8 mouse cellular contexts compared by ENCODE assay signal in the genomic region with DNA sequence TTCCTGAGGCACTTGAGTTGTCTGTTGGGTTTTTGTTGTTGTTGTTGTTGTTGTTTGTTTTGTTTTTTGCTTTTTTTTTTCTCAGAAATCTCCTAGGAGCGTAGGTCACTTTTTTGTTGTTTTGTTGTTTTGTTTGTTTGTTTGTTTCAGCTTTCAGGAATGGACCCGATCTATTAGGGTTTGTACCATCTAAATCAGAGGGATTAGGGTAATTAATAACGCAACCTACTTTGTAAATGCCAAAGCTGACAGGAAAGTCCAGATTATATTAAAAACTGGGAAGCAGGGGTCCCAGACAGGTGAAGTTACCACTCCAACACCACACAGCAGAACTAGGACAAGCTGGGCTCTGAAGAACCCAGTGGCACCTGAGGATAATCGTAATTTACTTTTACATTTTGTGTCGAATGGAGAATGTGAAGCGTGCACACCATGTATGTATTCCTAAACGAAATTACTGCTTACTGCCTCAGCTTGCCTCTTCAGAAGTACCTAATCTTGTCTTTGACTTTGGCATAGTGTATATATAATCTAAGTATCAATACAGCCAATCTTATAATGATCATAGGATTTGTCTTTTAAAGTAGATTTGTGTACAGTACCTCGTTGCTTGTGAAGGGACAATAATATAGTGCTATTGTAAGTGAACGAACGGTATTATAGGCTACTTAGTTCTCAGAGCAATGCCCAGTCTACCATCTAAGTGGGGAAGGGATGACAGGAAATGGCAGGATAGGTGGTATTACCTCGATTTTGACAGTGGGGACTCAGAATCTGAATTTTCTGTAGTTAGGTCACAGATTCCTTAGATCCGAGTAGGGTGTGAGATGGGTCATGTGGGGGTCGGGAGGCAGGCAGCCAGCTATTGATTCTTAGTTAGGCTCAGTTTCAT. TPM values are rescaled to one million over a fixed set of nuclear protein-coding genes. Genes with fewer than 3 reads are reported as not detected.
DNase-seq lines count a peak whose midpoint lies in the region; ATAC-seq and TF ChIP-seq lines count a peak whose summit lies in the region.

No protein-coding gene starts in this region.

- no peaks in the 10 kb centered on the region for H3K36me3 ChIP-seq in liver, adult 2 months (ENCODE audit: control insufficient read depth, insufficient read depth, low read length)
- no peaks in the 10 kb centered on the region for H3K36me3 ChIP-seq in embryonic facial prominence, embryonic 13.5 days
- H3K36me3 ChIP-seq in intestine, embryonic 15.5 days = no peaks in the 10 kb centered on the region
- no peaks in the 10 kb centered on the region for H3K36me3 ChIP-seq in neural tube, embryonic 13.5 days

- H3K79me2 ChIP-seq in liver, adult 2 months (ENCODE audit: control insufficient read depth, insufficient read depth, low read length) = no peaks in the 10 kb centered on the region

- peak overlapping the region; percentile 54; the same call in 1 of the 2 replicates for H3K4me3 ChIP-seq in liver, adult 2 months (ENCODE audit: insufficient read depth, low read depth, low read length)
- H3K4me3 ChIP-seq in embryonic facial prominence, embryonic 13.5 days = peak overlapping the region; percentile 69
- peak overlapping the region; percentile 61; the same call in 1 of the 2 replicates for H3K4me3 ChIP-seq in intestine, embryonic 15.5 days (replicated peaks)
- peak overlapping the region; percentile 57; the same call in 1 of the 2 replicates for H3K4me3 ChIP-seq in neural tube, embryonic 13.5 days

- no peak for DNase-seq in liver, adult 2 months (ENCODE audit: extremely low read depth, low read depth, low spot score)
- DNase-seq in liver = no peak
- no peak for DNase-seq in natural killer cell, adult 2 months (ENCODE audit: low spot score in 2 of 2)

- TF ChIP-seq CTCF in liver, adult 2 months (IDR thresholded peaks at IDR 0.05; ENCODE audit: low read depth, low read length) = no peak

- ATAC-seq in embryonic facial prominence, embryonic 13.5 days (ENCODE audit: insufficient number of reproducible peaks, insufficient read depth, low FRiP score, low TSS enrichment, low read depth) = no peak
- ATAC-seq in intestine, embryonic 15.5 days = no peak
- ATAC-seq in neural tube, embryonic 13.5 days (ENCODE audit: low read depth) = no peak
- ATAC-seq in granulocyte monocyte progenitor cell, adult 5-6 weeks (replicated peaks; ENCODE audit: poor library complexity, severe bottlenecking) = no peak
- ATAC-seq in erythroid progenitor cell, adult 5-6 weeks (replicated peaks; ENCODE audit: low FRiP score, poor library complexity, severe bottlenecking) = no peak

- TF ChIP-seq POLR2A in liver, adult 2 months (IDR thresholded peaks at IDR 0.05; ENCODE audit: extremely low read depth, insufficient read depth, low read length) = no peak

- no peak overlapping the region for H3K27ac ChIP-seq in liver, adult 2 months (replicated peaks; ENCODE audit: insufficient read depth, low read depth, low read length)
- no peak overlapping the region for H3K27ac ChIP-seq in embryonic facial prominence, embryonic 13.5 days
- H3K27ac ChIP-seq in intestine, embryonic 15.5 days = no peak overlapping the region
- no peak overlapping the region for H3K27ac ChIP-seq in neural tube, embryonic 13.5 days (replicated peaks)

- no peaks in the 10 kb centered on the region; the same call in 1 of the 2 replicates for H3K4me1 ChIP-seq in liver, adult 2 months (ENCODE audit: control insufficient read depth, insufficient read depth, low read length)
- H3K4me1 ChIP-seq in embryonic facial prominence, embryonic 13.5 days = no peaks in the 10 kb centered on the region
- H3K4me1 ChIP-seq in intestine, embryonic 15.5 days (replicated peaks) = 0 out of 2 replicates have a peak, but pooled peaks cover 2% of the 10 kb centered on the region
- H3K4me1 ChIP-seq in neural tube, embryonic 13.5 days (replicated peaks) = peaks cover 16% of the 10 kb centered on the region

- H3K9ac ChIP-seq in liver, adult 2 months (ENCODE audit: low read depth, low read length) = no peak overlapping the region
- H3K9ac ChIP-seq in embryonic facial prominence, embryonic 13.5 days = peak overlapping the region; percentile 73; the same call in 1 of the 2 replicates
- H3K9ac ChIP-seq in intestine, embryonic 15.5 days = no peak overlapping the region
- no peak overlapping the region for H3K9ac ChIP-seq in neural tube, embryonic 13.5 days

- H3K4me2 ChIP-seq in embryonic facial prominence, embryonic 13.5 days = peak overlapping the region; percentile 97
- peak overlapping the region; percentile 99 for H3K4me2 ChIP-seq in intestine, embryonic 15.5 days (replicated peaks)
- peak overlapping the region; percentile 99 for H3K4me2 ChIP-seq in neural tube, embryonic 13.5 days

- no peaks in the 10 kb centered on the region for H3K9me3 ChIP-seq in embryonic facial prominence, embryonic 13.5 days
- H3K9me3 ChIP-seq in intestine, embryonic 15.5 days = no peaks in the 10 kb centered on the region
- no peaks in the 10 kb centered on the region for H3K9me3 ChIP-seq in neural tube, embryonic 13.5 days

- peaks cover 7% of the 10 kb centered on the region; the same call in 1 of the 2 replicates for H3K27me3 ChIP-seq in liver, adult 2 months (ENCODE audit: control insufficient read depth, insufficient read depth, low read length)
- peaks cover 17% of the 10 kb centered on the region for H3K27me3 ChIP-seq in embryonic facial prominence, embryonic 13.5 days
- no peaks in the 10 kb centered on the region for H3K27me3 ChIP-seq in intestine, embryonic 15.5 days (replicated peaks)
- peaks cover 39% of the 10 kb centered on the region for H3K27me3 ChIP-seq in neural tube, embryonic 13.5 days

- 57% methylated on average over 13 of the region's 13 CpGs for WGBS in liver, adult 2 months
- 66% methylated on average over 13 of the region's 13 CpGs for WGBS in embryonic facial prominence, embryonic 13.5 days
- WGBS in intestine, embryonic 15.5 days = 64% methylated on average over 13 of the region's 13 CpGs
- 60% methylated on average over 13 of the region's 13 CpGs for WGBS in neural tube, embryonic 13.5 days

RNA-seq across cellular contexts. Expression of a gene that starts 31.5 kb away (rescaled TPM):
- 36.9 and 40.1 TPM in 2 replicates for total RNA-seq in liver, adult 2 months (2014; rRNA removed)
- polyA plus RNA-seq in liver, adult 2 months (2012; rRNA removed) = 47.8 and 55.9 TPM in 2 replicates
- 46.0 and 46.7 TPM in 2 replicates for polyA plus RNA-seq in embryonic facial prominence, embryonic 13.5 days (2015; fragmentation: Nextera tagmentation; extraction: Ambion mirVana)
- 47.3 and 48.9 TPM in 2 replicates for polyA plus RNA-seq in intestine, embryonic 15.5 days (2015; fragmentation: Nextera tagmentation; extraction: Ambion mirVana)
- polyA plus RNA-seq in neural tube, embryonic 13.5 days (2015; fragmentation: Nextera tagmentation; extraction: Ambion mirVana) = 43.5 and 43.6 TPM in 2 replicates
- 19.1 and 30.1 TPM in 2 replicates for total RNA-seq in granulocyte monocyte progenitor cell, adult 5-6 weeks (2014; fragmentation: Nextera tagmentation)
- total RNA-seq in granulocyte monocyte progenitor cell, adult 5-6 weeks (2017) = 56.0 and 63.8 TPM in 2 replicates
- 4.2 and 13.3 TPM in 2 replicates for total RNA-seq in erythroid progenitor cell, adult 5-6 weeks (2015; ENCODE audit: low replicate concordance)
- 11.6 and 11.8 TPM in 2 replicates for total RNA-seq in erythroid progenitor cell, adult 5-6 weeks (2017; ENCODE audit: low replicate concordance)
